Mouse (Mus musculus) kidney, postnatal 36 days (tissue): ENCODE measurements at regions not wholly inside any gene's neighbourhood (a gene's known extent, or its start where the extent isn't known, plus 50 kb on each side); places are given as distances from the start of the nearest gene placed in this dataset.
A peak's percentile ranks its signal among the peaks of the same experiment; 100 is the strongest.

Experiments used
- DNase-seq, 2 experiments: peaks; one replicate each; pipeline ENCODE4 v3.0.0; 2021 to 2022; ENCODE audit warnings: mixed read lengths in 2 of 2

DNA sequence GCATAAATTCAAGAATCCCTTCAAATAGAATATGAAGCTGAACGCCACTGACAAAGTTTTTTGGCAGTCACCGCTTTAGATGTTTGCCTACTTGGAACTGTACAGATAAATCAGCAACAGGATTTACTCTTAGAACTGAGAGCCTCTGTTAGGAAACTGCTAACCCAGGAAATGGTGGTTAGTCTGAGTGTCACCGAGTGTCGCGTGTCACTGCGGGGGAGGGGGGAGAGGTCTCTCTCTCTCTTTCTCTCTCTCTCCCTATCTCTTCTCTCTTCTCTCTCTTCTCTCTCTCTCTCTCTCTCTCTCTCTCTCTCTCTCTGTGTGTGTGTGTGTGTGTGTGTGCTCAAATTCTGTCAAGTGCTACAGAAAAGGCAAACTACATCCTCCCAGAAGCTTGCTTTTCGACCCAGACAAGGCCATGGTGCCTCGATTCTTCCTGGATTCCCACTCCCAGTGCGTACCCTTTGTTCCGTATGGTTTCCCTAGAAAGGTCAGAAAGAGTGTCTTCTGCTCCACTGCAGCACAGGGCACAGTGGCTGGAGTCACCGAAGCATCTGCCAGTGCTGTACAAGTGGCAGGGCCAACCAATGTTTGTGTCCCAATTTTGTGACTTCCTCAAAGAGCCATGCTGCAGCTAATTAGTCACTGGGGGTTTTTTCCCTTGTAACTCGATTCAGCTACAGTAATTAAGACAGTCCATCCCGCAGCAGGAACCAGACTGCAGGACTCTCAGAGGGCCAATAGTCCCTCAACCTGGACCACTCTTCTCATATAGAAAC, 87.0 kb downstream of the Cog6 start:
- DNase-seq = peak in 1 of 2 experiments; percentile 15

DNA sequence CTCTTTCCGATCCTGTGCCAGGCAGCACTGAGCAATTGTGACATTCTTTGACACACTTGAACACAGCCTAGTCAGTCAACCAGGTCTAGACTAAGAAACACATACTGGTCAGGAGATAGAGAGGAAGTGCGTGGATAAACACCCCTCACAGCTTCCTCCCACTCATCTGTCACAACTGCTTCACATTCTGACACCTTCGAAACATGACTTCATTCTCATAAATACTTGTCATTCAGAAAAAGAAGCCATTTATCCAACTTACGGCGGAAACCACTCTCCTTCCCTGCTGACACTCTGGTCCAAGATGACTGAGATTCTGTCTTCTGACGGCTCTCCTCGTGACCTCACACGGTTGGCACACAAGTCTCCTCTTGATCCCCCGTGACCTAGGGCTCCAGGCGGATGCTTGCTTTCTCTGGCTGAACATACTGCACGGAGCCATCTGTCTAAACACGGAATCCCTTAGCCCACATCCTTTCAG, 89.6 kb downstream of the Cog6 start:
- no peak for DNase-seq

DNA sequence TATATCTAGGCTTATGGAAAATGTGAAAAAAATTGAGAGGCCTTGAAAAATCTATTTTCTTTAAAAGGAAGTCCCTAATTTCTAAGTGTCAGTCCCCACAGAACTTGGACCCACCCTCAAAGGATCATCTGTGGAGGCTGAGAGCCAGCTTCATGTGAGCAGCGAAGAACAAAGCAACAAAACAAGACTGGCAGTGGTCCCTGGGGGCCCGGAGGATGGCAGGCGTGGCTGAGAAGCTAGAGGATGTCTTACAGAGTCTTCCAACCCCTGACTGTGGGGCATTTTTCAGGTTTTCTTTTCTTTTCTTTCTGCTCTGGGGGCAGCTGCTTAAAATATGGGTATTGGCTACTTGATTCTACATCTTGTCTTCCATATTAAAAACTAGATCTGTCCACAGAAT, 90.5 kb downstream of the Cog6 start:
- DNase-seq = peak in 1 of 2 experiments; percentile 27

DNA sequence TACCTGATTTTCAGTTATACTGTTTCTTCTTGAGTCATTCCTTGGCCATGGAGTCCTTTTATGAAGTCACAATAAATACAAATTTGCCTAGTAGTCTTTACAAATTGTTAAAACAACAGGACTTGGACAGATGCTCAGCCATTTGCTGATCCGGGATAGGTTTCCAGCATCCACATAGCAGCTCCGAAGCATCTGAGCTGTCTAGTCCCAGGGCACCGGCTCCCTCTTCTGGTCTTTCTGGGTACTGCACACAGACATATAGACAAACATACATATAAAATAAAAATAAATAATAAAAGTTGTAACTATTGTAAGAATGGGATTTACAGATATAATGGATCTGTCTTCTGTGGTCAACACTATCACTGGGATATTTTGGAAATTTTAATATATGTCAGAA, 91.8 kb downstream of the Cog6 start:
- DNase-seq = peak in 1 of 2 experiments; percentile 65

DNA sequence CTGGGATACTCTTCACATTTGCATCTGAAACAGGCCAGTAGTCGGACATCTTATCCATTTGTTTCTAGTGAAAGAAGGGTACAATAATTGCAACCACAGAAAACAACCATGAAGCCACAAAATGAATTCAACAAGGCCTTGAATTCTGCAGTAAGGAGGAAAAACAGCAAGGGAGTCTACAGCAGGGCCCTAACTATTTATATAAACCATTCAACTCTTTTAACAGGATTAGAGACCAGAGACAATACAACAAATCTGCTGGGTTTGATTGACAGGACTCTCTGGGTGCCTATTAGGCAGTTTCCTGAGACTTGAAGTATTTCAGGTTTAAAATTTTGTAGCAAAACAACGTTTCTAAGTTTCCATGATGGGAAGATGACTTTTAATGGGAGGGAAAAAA, 92.4 kb downstream of the Cog6 start:
- DNase-seq = no peak

DNA sequence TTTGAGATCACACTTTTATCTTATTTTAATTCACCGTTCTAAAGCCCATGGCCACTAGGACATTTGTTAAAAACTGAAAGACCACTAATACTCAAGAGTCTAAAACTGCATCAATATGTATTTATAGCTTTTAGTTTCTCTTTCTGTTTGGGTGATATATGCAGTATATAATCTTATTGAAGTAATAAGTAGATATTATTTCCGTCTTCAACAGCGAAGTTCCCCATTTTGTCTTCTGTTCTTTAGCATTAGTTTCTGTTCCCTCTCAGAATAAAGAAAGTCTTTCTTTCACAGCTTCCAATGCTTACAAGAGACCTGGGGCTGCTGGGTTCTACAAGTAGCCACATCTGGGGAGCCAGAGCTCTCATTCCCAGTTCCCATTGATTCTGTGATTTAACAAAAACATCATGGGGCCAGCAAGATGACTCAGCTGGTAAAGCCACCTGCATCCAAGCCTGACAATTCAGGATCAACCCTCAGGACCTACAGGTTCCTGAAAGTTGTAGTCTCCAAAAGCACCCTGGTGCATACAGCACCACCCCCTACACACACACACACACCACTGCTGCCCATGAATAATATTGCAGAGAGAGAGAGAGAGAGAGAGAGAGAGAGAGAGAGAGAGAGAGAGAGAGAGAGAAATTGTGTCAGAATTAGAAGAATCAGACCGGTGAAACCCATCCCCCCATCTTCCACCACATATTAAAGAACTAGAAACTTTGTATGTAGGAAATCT, 93.0 kb downstream of the Cog6 start:
- DNase-seq = no peak

DNA sequence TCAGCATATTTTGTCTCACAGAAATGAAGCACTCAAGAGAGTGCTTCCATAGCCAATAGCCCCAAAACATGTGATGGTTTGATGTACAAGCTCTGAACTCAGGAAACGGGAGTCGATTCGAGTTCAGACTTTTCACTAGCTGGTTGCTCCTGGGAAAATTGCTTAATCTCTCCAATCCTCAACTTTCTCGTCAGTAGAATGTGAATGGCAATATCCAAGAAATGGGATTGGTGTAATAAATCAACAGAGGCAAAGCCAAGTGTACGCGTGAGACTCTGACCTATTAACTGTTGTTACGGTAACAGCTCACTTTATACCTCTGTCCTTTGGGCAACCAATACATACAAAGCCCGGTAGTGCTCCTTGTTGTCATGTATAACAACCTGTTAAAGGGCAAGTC, 94.6 kb downstream of the Cog6 start:
- no peak for DNase-seq

DNA sequence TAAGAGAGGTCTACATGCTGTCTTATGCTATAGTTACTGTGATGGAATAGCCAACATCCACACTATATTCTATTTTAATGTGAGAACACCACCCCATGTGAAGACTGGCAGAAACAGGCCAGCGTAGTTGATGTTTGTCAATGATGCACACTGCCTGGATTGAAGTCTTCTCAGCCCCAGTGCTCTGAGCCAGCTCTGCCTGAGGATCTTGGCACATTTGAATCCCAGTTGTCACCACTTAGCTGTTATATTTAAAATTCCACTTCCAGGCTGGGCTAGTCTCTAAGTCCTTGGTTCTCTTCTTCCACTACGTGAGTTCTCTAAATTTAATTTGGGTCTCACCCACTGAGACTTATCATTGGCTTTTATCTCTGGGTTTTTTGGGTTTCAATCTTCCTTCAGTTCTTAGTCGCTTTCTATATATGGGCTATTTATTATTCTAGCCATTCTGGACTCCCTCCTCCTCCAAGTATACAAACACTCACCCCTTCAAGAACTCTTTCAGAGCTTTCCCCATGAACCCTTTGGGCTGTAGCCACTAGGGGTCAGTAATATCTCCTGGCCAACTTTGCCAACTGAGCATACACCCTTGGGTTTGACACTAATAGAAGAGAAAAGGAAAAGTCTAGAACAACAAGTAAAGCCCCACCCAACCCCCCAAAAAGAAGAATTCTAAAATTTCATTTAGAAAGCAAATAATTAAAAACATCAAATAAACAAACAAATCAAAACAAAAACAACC, 110.0 kb downstream of the Cog6 start:
- peak in 1 of 2 experiments; percentile 16 for DNase-seq

DNA sequence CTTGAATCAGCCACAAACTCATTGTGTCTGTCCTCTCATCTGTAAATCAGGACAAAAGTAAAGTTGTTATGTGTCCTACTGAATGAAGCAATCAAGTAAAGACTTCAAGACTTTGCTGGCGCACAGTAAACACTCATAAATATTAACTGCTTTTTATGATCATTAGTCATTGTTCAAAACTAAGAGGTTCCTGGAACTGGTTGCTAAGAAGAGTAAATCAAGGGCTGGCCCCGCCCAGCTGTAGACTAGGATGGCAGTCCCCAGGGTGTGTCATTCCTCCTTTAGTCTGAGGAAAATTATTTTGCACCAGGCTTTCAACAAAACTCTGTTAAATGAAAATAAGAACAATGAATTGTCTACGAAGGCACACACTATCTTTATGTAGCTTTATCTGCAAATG, 113.0 kb downstream of the Cog6 start:
- no peak for DNase-seq

DNA sequence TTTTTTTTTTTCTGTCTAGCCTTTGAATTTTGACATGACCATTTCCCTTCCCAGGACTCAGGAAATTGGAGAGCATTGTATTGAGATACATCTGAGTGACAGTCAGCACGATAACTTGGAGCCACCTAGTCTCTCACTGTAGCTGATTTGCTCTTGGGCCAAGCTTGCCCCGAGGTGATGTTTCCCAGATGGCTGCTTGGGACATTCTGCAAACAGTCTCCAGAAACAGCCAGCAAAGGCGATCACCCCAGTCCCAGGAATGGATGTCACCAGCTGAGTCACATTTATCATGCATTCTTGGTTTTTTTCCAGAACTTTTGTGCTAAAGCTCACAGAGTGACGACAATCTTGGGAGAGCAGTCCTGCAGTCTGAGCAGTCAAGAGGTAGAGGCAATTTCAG, 119.4 kb downstream of the Cog6 start:
- peak; percentile 56 to 77 for DNase-seq

DNA sequence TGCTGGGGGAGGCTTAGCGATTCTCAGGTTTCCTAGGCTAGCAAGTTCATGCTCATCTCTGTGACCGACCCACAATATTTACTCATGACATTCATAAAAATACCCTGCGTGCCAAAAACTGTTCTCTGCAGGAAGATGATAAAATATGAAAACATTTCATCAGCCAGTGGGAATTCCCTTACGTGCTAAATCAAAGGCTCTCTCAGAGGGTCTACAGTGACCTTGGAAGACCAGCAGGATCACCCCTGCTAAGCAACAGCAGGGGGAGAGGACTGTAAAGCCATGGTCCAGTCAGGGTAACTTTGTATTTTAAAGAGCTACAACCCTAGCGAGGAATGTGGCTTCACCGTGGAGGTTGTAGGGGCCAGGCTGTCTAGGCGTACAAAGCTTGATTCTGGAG, 120.6 kb downstream of the Cog6 start:
- DNase-seq = peak in 1 of 2 experiments; percentile 29

DNA sequence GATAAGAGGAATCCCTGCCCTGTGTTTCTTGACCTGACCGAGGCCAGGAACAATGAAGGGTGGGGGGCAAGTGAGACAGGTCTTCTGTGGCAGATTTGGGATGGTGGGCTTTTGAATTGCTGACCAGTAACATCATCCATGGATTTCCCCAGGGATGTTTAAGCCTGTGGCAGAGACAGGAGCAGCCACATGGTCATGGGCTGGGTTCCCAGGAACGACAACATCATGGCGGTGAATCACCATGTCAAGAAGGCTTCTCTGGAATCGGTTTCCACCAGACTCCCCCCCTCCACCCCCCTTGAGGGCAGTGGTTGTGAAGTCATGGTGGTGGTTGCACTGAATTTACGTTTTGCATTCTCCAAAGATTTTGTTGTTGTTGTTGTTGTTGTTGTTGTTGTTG, 121.3 kb downstream of the Cog6 start:
- no peak for DNase-seq

DNA sequence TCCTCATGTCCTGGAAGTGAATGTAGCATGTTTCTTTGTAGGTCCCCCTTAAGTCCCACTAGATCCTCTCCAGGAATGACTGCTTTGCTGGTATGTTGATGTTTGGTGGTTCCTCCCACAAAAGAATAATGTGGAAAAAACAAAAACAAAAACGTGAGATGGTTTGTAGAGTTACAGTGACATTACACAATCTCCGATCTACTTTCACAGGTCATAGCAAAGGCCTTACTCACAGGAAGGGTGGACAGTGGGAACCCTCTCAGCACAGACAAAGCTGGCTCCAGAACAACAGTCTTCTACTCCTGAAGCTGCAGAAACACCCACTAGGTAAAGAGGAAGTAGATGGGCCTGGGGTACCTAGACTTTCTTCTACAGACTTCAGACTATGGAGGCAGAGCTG, 122.2 kb downstream of the Cog6 start:
- peak in 1 of 2 experiments; percentile 23 for DNase-seq

DNA sequence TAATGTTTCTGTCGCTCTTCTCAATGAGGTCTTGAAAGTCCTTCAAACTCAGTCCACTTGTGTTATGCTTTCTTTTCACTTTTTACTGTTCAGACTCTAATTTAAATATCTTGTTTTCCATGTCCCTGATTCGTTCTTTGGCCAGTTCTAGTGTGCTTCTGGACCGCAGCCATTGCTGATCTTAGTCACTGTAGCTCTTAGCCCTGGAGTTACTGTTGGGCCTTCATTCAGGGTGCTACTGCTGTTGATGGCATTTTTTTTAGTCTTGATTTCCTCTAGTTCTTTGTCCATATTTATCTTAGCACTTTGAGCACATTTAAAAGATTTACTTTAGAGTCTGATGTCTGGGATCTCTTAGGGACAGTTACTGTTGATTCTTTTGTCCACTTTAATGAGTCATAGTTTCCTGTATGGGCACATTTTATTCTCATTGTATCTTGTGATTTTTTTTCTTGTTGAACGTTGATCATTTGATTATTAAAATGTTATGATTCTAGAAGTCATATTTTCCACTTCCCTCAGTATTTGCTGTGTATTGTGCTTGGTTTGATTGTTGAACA, 127.8 kb downstream of the Cog6 start:
- peak in 1 of 2 experiments; percentile 21 for DNase-seq

DNA sequence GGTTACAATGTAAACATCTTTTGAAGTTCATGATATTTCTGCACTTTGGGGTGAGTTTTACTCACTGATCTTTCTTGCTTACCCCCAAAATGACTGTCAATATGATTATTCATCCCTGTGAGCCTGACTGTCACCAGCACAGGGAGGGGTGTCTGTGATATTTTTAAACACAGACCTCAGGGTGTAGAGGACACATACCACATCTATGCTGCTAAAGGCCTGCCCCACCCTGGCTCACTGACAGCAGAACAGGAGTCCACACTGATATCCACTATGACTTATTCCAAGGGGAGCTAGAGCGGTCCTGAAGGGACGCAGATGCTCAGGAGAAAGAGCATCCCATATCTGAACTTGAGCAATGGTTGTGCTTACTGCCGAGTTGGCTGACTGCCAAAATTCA, 135.1 kb downstream of the Cog6 start:
- no peak for DNase-seq

DNA sequence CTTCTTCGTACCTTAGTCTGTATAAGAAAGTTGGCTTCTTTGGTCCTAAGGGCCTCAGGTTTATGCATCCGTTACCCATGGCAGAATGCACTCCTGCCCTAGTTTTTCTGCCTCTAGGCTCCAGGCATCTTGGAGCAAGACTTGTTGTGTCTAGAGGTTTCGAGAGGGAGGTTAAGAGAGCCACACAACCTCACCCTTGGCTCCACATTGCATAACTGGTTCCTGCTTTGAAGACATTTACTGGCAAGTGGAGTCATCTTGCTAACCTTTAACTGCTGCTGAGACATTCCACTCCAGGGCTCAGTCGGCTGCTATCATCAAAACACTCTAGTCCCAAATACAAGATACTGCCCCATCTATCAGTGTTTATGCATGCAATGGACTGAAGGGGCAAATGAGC, 135.9 kb downstream of the Cog6 start:
- peak in 1 of 2 experiments; percentile 17 for DNase-seq

DNA sequence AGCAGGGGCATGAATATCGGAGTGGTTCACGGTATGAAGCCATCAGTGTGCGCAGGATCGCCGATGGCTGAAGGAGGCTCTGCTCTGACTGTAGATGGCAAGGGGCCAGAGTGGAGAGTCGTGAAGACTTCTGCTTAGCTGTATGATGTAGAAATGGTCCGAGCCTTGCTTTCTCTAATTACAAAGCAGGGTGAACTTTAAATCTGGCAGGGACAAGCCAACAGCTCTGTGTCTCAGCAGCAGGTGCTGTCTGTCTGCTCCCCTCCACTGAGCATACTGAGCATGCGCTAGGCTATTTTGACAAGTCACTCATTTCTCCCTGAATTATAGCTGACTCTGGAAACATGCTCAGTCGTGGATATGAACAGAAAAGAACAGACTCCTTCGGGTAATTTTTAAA, 137.3 kb downstream of the Cog6 start:
- DNase-seq = no peak

DNA sequence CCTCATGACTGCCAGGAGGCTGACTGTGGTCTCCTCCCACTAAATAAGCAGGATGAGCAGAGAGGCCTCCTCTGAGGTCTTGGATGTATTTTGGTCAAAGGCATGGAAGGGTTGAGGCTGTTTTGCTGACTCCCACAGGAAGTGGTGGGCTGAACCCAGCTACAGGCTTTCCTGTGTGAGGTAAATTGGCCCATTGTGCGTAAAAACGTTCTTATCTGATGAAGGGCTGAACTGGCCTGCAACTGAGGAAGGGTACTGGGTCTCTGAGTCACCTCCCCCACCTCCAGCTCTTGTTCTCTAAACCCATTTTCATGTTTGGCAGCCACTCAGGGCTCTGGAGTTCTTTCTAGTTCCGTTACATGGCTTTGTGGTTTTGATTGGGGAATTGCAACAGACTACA, 138.7 kb downstream of the Cog6 start:
- DNase-seq = peak; percentile 3 to 23

DNA sequence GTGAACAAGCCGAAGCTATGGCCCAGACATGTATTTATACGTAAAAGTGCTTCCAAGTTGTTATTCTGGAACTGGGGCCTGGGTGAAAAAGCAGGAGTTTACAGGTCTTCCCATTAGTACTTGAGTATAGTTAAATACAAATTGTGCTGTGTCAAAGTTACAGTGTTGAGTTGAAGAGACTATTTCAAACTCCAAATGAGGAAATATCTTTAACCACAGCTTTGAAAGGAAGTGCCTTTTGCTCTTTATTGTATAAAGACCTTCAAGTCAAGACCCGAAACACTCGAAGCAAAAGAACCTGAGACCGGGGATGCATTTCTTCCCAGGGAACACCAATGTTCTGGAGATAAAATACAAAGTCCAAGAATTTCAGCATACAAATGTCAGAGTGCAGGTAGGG, 144.8 kb downstream of the Cog6 start:
- no peak for DNase-seq

DNA sequence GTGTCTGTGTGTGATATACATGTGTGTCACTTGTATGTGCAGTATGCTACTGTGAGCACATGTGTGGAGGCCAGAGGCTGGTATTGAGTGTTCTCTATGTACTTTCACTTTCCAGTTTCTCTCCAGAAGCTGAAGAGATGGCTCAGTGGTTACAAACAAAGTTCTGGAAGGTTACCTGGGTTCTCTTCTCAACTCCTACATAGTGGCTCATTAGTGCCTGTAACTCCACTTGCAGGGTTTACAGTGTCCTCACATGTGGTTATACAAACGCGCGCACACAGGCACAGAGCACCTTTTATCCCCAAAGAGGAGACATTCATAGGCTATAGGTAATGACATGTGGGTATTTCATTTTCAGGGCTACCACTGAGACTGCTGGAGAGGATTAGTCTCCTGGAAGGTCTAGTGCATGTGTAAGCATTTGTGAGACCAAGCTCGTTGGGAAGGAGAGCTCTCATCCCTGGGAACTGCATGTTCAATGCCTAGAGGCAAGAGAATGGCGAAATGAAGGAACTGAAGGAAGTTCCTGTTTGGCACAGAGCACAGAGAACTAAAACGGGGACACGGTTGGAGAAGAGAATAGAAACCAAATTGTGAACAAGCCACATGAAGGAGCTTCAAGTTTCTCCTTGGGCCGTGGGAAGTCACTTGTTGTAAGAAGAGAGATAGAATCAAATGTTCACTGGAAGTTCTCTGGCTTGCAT, 153.7 kb downstream of the Cog6 start:
- DNase-seq = no peak

DNA sequence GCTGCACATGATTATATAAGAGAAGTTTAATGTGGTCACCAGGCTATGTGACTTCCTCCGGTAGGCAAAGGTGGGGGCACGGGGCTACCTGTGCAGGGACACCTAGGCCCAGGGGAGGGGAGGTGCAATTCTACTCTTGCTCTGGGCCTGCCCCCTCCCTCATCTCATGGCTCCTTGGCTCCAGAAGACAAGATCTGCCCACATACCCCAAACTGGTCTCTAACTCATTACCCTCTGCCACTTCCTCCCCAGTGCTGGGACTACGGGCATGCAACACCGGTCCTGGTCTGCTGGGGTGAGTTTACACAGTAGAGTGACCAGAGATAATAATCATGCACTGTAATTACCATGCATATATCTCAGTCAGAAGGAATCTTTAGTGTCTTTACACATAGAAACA, 155.0 kb downstream of the Cog6 start:
- DNase-seq = no peak

DNA sequence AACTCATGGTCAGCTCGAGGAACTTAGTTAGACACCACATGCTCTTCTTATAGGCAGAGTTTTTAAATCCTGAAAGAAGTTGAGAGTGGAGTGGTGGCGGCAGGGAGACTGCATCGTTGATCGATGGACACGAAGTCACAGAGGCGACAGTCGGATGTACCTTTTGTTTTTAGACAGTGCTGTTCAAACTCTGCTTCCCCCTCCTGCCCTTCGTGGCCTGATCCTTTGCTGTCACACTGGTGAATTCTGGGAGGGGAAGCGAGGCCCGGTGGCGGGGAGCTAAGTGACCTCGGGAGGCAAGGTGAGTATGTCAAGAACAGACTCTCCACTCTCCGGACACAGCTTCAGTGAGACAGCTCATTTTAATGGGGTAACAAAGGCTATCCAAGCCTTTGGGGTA, 155.5 kb downstream of the Cog6 start:
- DNase-seq = no peak

DNA sequence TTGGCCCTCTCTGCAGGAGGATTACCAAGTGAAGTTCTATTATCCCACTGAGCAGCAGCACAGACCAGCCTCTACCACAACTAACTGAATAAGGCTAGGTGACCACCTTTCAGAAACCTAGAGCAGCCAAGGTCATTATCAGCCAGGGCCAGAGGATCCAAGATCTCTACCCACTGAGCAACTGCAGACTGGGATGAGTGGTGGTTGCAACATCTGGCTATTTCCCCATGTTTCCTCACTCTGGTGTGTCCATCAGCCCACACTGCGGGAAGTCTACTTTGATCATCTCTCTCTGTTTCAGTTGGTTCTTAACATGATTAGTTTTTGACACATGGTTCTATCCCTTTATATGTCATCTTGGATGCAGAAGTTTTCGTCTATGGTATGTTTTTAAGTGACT, 157.2 kb downstream of the Cog6 start:
- no peak for DNase-seq
